Mouse (Mus musculus): ENCODE measurements at regions not wholly inside any gene's neighbourhood (a gene's known extent, or its start where the extent isn't known, plus 50 kb on each side); places are given as distances from the start of the nearest gene placed in this dataset.

- 0 out of 2 replicates have a peak overlapping the region, but pooled peaks have one; percentile 35 for H3K27ac ChIP-seq (ENCODE audit: low read depth, low read length)
- ATAC-seq: 0 out of 2 replicates have a peak, but pooled peaks have one; percentile 21
- no peaks in the 10 kb centered on the region for H3K27me3 ChIP-seq (ENCODE audit: insufficient read depth, low read length)
- H3K36me3 ChIP-seq (ENCODE audit: insufficient read depth): no peaks in the 10 kb centered on the region
- no peaks in the 10 kb centered on the region for H3K9me3 ChIP-seq (ENCODE audit: low read length)
- no peak for DNase-seq
- WGBS: 38% methylated on average over 7 of the region's 7 CpGs
- peaks cover 19% of the 10 kb centered on the region for H3K4me1 ChIP-seq (ENCODE audit: insufficient read depth)
- no peak overlapping the region for H3K4me2 ChIP-seq (ENCODE audit: low read depth)
- no peak overlapping the region for H3K9ac ChIP-seq
- TF ChIP-seq CTCF (IDR thresholded peaks at IDR 0.05; ENCODE audit: low read depth): no peak
- H3K4me3 ChIP-seq (ENCODE audit: low read depth, low read length): no peak overlapping the region
Measured at GRCm38 (mm10) chr13:28775142-28775815, 178.2 kb downstream of the Sox4 start.

GRCm38 (mm10) chr13:28774649-28775048 lies 178.9 kb downstream of the Sox4 start:
- H3K4me3 ChIP-seq (ENCODE audit: low read depth, low read length): no peak overlapping the region
- ATAC-seq (peak; percentile 17; the same call in 1 of the 2 replicates), DNase-seq (peak; percentile 57)
- TF ChIP-seq CTCF (IDR thresholded peaks at IDR 0.05; ENCODE audit: low read depth): no peak
- peaks cover 23% of the 10 kb centered on the region for H3K4me1 ChIP-seq (ENCODE audit: insufficient read depth)
- 0 out of 2 replicates have a peak overlapping the region, but pooled peaks have one; percentile 35 for H3K27ac ChIP-seq (ENCODE audit: low read depth, low read length)
- H3K36me3 ChIP-seq (ENCODE audit: insufficient read depth): no peaks in the 10 kb centered on the region
- H3K4me2 ChIP-seq (ENCODE audit: low read depth): no peak overlapping the region
- 31% methylated on average over 7 of the region's 7 CpGs for WGBS
- no peaks in the 10 kb centered on the region for H3K27me3 ChIP-seq (ENCODE audit: insufficient read depth, low read length)
- no peaks in the 10 kb centered on the region for H3K9me3 ChIP-seq (ENCODE audit: low read length)
- no peak overlapping the region for H3K9ac ChIP-seq

GRCm38 (mm10) chr13:28773466-28773865 lies 180.0 kb downstream of the Sox4 start:
- H3K27me3 ChIP-seq (ENCODE audit: insufficient read depth, low read length): no peaks in the 10 kb centered on the region
- 89% methylated on average over 2 of the region's 2 CpGs for WGBS
- DNase-seq (no peak), ATAC-seq (no peak)
- no peaks in the 10 kb centered on the region for H3K36me3 ChIP-seq (ENCODE audit: insufficient read depth)
- TF ChIP-seq CTCF (IDR thresholded peaks at IDR 0.05; ENCODE audit: low read depth): no peak
- H3K27ac ChIP-seq (ENCODE audit: low read depth, low read length): no peak overlapping the region
- H3K4me2 ChIP-seq (ENCODE audit: low read depth): no peak overlapping the region
- no peak overlapping the region for H3K4me3 ChIP-seq (ENCODE audit: low read depth, low read length)
- no peaks in the 10 kb centered on the region for H3K9me3 ChIP-seq (ENCODE audit: low read length)
- no peak overlapping the region for H3K9ac ChIP-seq
- H3K4me1 ChIP-seq (ENCODE audit: insufficient read depth): peaks cover 28% of the 10 kb centered on the region

GRCm38 (mm10) chr13:28770531-28770930 lies 183.0 kb downstream of the Sox4 start:
- H3K27ac ChIP-seq (ENCODE audit: low read depth, low read length): peak overlapping the region; percentile 57
- WGBS: 21% methylated on average over 13 of the region's 13 CpGs
- no peak for TF ChIP-seq CTCF (IDR thresholded peaks at IDR 0.05; ENCODE audit: low read depth)
- peak; percentile 70 for DNase-seq
- H3K36me3 ChIP-seq (ENCODE audit: insufficient read depth): no peaks in the 10 kb centered on the region
- peak; percentile 53; the same call in 1 of the 2 replicates for ATAC-seq
- H3K4me1 ChIP-seq (ENCODE audit: insufficient read depth): peaks cover 30% of the 10 kb centered on the region
- H3K4me3 ChIP-seq (ENCODE audit: low read depth, low read length): no peak overlapping the region
- peak overlapping the region; percentile 35; the same call in 1 of the 2 replicates for H3K9ac ChIP-seq
- H3K4me2 ChIP-seq (ENCODE audit: low read depth): 0 out of 2 replicates have a peak overlapping the region, but pooled peaks have one; percentile 17
- H3K9me3 ChIP-seq (ENCODE audit: low read length): no peaks in the 10 kb centered on the region
- no peaks in the 10 kb centered on the region for H3K27me3 ChIP-seq (ENCODE audit: insufficient read depth, low read length)

GRCm38 (mm10) chr13:28770018-28770417 lies 183.5 kb downstream of the Sox4 start:
- no peaks in the 10 kb centered on the region for H3K9me3 ChIP-seq (ENCODE audit: low read length)
- TF ChIP-seq CTCF (IDR thresholded peaks at IDR 0.05; ENCODE audit: low read depth): no peak
- no peak overlapping the region for H3K4me2 ChIP-seq (ENCODE audit: low read depth)
- H3K27ac ChIP-seq (ENCODE audit: low read depth, low read length): peak overlapping the region; percentile 57; the same call in 1 of the 2 replicates
- WGBS: 51% methylated on average over 4 of the region's 4 CpGs
- DNase-seq (no peak), ATAC-seq (no peak)
- no peaks in the 10 kb centered on the region for H3K36me3 ChIP-seq (ENCODE audit: insufficient read depth)
- H3K4me1 ChIP-seq (ENCODE audit: insufficient read depth): peaks cover 27% of the 10 kb centered on the region
- no peak overlapping the region for H3K9ac ChIP-seq
- H3K27me3 ChIP-seq (ENCODE audit: insufficient read depth, low read length): no peaks in the 10 kb centered on the region
- H3K4me3 ChIP-seq (ENCODE audit: low read depth, low read length): no peak overlapping the region

- TF ChIP-seq CTCF (IDR thresholded peaks at IDR 0.05; ENCODE audit: low read depth): no peak
- Histone ChIP-seq H3K36me3 (ENCODE audit: insufficient read depth) (no peaks in the 10 kb centered on the region), H3K4me1 (ENCODE audit: insufficient read depth) (peaks cover 24% of the 10 kb centered on the region), H3K27me3 (ENCODE audit: insufficient read depth, low read length) (no peaks in the 10 kb centered on the region), H3K4me2 (ENCODE audit: low read depth) (peak overlapping the region; percentile 8; the same call in 1 of the 2 replicates), H3K9me3 (ENCODE audit: low read length) (no peaks in the 10 kb centered on the region), H3K4me3 (ENCODE audit: low read depth, low read length) (no peak overlapping the region), H3K9ac (peak overlapping the region; percentile 2; the same call in 1 of the 2 replicates), H3K27ac (ENCODE audit: low read depth, low read length) (peak overlapping the region; percentile 45; the same call in 1 of the 2 replicates)
- ATAC-seq (peak; percentile 38; the same call in 1 of the 2 replicates), DNase-seq (no peak)
- 24% methylated on average over 14 of the region's 14 CpGs for WGBS
Measured at GRCm38 (mm10) chr13:28768717-28769426, 184.6 kb downstream of the Sox4 start.

GRCm38 (mm10) chr13:28762555-28762954 lies 191.0 kb downstream of the Sox4 start:
- no peak for ATAC-seq
- WGBS: 82% methylated on average over 2 of the region's 2 CpGs
- Histone ChIP-seq H3K4me3 (ENCODE audit: low read depth, low read length) (no peak overlapping the region), H3K27me3 (ENCODE audit: insufficient read depth, low read length) (no peaks in the 10 kb centered on the region), H3K4me2 (ENCODE audit: low read depth) (no peak overlapping the region), H3K27ac (ENCODE audit: low read depth, low read length) (no peak overlapping the region), H3K9me3 (ENCODE audit: low read length) (no peaks in the 10 kb centered on the region), H3K4me1 (ENCODE audit: insufficient read depth) (peaks cover 8% of the 10 kb centered on the region; the same call in 1 of the 2 replicates), H3K9ac (no peak overlapping the region), H3K36me3 (ENCODE audit: insufficient read depth) (no peaks in the 10 kb centered on the region)
- no peak for DNase-seq
- TF ChIP-seq CTCF (IDR thresholded peaks at IDR 0.05; ENCODE audit: low read depth): no peak
